Mouse (Mus musculus): Measurements from ENCODE around the gene Dolpp1.
"Not testable (repeated sequence)": the region's sequence is repeated elsewhere in the genome, so short reads cannot be mapped to it uniquely, and the experiment has no call there.

Dolpp1 gene

GRCm38 (mm10) chr2:30409454-30410176, 17.6 kb downstream of the Dolpp1 start:
- no peak for DNase-seq (ENCODE audit: low spot score)

- DNase-seq (ENCODE audit: low spot score) = no peak
Measured at GRCm38 (mm10) chr2:30413038-30413973, 21.3 kb downstream of the Dolpp1 start.

DNA sequence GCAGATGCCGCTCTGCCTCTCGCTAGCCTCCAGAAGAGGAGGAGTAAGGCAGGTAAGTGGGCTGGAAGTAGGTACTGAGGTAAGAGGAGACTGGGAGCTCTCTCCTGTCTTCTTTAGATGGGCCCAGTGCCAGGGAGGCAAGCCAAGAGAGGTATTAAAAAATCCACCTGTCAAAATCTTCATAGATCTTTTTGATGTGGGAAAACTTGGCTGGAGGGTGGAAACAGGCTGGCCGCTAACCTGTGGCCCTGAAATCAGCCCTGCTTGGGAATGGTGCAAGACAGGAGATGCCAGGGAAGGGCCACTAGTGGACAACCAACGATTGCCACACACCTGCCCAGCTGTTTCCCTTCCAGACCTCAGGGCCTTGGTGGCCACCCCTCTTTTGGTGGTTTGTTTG, 22.0 kb downstream of the Dolpp1 start:
- DNase-seq (ENCODE audit: low spot score) = peak; percentile 50

DNA sequence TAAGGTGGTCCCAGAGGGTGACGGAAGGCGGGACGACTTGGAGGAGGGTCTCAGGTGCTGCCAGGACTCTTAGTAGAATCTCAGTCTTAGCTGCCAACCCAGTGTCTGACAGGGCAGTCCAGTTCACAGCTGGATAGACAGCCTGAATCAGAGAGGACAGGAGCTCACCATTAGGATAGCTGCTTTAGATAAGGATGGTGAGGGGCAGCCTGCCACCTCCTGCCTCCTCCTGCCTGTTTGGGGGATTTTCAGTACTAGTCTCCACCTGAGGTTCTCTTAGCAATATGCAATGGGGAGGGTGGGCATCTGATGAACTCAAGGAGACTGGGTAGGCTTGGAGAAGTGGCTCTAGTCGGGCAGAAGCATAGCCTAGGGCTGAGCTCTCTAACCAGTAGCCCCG, 22.6 kb downstream of the Dolpp1 start:
- DNase-seq (ENCODE audit: low spot score) = no peak

- peak; percentile 96 for DNase-seq (ENCODE audit: low spot score)
Measured at GRCm38 (mm10) chr2:30415157-30415935, 23.3 kb downstream of the Dolpp1 start, which contains the start of gene Crat. Gene Crat, minus strand, starts transcription at chr2:30415813.

DNA sequence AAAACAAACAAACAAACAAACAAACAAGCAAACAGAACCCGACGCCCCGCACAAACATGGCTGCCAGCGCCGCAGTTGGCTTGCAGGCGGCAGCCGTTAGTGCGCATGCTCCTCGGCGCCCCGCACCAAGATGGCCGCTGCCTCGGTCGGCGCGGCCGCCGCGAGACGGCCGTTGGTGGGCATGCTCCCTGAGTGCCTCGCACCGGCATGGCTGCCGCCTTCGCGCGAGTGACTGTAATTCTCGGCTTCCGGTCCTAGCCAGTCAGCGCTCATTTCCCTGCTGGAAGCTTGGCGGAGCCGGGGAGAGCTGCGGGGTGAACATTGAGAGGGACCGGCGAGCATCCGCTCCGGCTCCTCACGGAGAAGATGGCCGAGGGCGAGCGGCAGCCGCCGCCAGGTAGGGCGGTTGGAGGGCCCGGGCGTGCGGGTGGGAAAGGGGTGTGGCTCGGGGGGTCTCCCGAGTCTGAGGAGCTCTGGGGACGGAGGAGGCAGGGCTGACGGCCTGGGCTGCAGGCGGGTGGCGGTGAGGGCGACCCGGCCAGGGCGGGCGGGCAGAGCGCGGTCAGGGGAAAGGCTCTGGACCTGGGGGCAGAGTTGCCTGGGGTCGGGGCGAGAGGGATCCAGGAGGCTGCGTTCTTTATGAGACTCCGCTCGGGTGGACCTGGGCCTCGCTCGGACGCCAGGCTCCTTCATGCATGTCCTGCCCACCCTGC, 24.0 kb downstream of the Dolpp1 start, which contains the start of gene Ptpa:
Gene Ptpa (plus strand): TSS at position 104 of the 713 bp plus-strand sequence.
- no peak for DNase-seq (ENCODE audit: low spot score)

DNA sequence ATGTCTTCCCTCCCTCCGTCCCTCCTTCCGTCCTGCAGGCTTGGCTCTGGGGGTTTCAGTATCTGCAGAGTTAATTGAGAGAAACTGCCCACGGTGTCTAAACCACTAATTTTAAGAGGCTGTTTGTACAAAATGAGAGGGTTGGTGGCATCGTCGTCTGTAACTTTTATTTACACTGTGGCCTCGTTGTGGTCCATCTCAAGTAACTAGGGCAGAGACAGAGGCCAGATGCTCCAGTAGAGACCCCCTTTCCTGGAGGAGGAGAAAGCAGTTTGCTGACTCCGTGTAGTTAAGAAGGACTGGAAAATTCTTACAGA, 24.6 kb downstream of the Dolpp1 start:
- DNase-seq (ENCODE audit: low spot score) = peak; percentile 45

- DNase-seq (ENCODE audit: low spot score) = not testable (repeated sequence)
Measured at GRCm38 (mm10) chr2:30417154-30417553, 25.1 kb downstream of the Dolpp1 start.

DNA sequence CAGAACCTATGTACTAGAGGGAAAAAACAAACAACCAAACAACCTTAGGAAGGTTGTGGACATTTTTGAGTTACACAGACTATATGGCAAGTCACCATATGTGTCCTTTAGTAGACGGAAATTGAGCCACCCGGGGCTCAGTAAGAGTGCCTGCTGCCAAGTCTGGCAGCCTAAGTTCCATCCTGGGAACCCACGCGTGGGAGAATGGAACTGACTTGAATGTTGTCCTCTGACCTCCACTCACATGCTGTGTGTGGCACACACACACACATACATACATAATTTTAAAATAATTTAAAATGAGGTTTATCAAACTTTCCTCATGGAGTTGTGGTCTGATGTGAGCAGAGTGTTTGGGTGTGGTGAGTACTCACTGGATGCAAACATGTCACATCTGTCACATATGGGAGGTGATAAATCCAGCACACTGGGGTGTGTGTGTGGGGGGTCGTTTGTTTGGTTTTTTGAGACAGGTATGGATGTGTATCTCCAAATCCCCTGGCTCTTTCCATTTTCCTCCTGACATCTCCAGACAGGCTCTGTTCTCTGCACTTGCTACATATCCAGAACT, 25.6 kb downstream of the Dolpp1 start:
- DNase-seq (ENCODE audit: low spot score) = peak; percentile 51

GRCm38 (mm10) chr2:30418259-30418658, 26.2 kb downstream of the Dolpp1 start:
- DNase-seq (ENCODE audit: low spot score) = no peak

DNA sequence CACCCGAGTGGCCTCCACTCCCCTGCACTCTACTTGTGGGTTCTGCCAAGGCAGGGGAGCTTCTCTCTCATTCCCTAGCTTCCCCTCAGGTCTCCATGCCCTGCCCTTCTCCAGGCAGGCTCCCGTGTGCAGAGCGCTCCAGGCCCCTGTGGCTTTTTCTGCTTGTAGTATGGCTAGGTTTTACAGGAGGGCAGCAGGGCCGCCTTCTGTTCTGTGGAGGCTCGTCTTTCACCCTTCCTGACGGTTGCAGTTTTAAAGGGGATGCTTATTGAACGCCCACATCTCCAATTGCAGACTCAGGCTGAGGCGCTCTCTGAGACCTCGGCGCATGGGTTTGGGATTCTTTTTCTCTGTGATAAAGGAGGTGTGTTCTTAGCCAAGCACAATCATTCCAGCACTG, 27.1 kb downstream of the Dolpp1 start:
- no peak for DNase-seq (ENCODE audit: low spot score)

GRCm38 (mm10) chr2:30421432-30421831, 29.4 kb downstream of the Dolpp1 start:
- no peak for DNase-seq (ENCODE audit: low spot score)

GRCm38 (mm10) chr2:30429156-30429555, 37.1 kb downstream of the Dolpp1 start:
- peak; percentile 99 for DNase-seq (ENCODE audit: low spot score)

DNA sequence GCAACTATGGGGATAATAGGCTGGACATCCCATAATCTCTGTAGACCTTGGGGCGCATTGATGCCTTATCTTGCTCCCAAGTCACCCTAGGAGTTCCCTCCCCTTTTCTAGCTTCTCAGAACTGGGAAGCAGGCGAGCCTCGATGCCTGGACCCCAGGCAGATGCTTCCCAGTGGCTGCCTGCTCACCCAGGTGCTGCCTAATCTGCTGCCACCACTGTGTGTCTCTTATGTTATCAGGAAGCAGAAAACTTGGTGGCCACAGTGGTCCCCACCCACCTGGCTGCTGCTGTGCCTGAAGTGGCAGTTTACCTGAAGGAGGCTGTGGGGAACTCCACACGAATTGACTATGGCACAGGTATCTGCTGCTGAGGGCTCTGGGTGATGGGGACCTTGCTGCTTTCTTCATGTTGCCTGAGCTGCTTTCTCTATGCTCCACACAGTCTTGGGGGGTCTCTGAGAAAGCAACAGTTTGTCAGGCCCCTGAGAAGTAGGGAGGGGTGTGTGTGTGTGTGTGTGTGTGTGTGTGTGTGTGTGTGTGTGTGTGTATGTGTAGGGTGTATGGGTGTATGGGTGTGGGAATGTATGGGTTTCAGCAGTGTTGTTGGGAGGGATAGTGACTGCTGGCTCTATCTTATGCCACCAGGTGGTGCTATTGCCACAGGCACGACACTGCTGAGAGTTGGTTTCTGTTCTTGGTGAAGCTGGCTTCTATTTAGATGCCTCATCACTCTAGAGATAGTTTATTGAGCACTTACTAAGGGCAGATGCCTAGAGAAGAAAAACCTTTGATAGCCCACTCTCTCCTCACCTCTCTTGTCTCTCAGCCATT, 43.5 kb downstream of the Dolpp1 start:
- DNase-seq (ENCODE audit: low spot score) = peak; percentile 82

GRCm38 (mm10) chr2:30436156-30436545, 44.1 kb downstream of the Dolpp1 start:
- DNase-seq (ENCODE audit: low spot score) = peak; percentile 73

DNA sequence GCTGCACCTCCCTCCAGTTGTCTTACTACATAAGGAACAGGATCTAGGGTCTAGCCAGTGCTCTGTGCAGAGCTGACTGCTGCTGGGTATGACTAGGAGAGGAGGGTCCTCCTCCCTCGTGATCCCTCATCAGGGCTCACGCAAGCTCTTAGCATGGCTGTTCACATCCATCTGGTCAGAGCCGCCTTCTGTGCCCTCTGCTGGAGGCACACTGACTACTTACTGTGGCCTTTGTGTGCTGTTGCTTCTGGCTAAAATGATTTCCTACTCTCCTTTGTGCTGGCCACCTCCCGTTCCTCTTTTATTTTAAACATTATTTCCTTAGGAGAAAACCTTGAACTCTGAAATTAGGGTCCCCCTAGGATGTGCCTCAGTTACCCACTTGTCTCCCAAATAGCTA, 44.8 kb downstream of the Dolpp1 start:
- DNase-seq (ENCODE audit: low spot score) = no peak

DNA sequence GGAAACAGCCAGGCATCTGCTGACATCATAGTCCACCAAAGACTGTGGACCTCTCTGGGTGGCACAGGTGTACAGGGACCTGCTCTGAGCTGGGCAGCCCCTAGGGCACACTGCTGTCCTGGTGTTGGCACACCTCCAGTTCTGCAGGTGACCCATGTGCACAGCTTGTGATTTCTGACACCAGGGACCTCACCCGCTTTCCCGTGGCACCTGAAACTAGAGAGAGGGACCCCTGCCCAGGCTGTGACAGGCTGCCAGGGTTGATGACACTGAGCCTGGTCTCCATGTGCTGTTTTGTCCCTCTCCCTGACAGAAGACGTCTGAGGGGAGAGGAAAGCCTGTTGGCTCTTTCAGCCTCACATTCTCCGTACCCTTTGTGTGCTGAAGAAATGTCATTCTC, 45.7 kb downstream of the Dolpp1 start:
- no peak for DNase-seq (ENCODE audit: low spot score)

- no peak for DNase-seq (ENCODE audit: low spot score)
Measured at GRCm38 (mm10) chr2:30439631-30440030, 47.6 kb downstream of the Dolpp1 start.

GRCm38 (mm10) chr2:30440211-30440700, 48.2 kb downstream of the Dolpp1 start:
- DNase-seq (ENCODE audit: low spot score) = peak; percentile 67
